Mouse (Mus musculus): ENCODE measurements at regions not wholly inside any gene's neighbourhood (a gene's known extent, or its start where the extent isn't known, plus 50 kb on each side); places are given as distances from the start of the nearest gene placed in this dataset.

DNA sequence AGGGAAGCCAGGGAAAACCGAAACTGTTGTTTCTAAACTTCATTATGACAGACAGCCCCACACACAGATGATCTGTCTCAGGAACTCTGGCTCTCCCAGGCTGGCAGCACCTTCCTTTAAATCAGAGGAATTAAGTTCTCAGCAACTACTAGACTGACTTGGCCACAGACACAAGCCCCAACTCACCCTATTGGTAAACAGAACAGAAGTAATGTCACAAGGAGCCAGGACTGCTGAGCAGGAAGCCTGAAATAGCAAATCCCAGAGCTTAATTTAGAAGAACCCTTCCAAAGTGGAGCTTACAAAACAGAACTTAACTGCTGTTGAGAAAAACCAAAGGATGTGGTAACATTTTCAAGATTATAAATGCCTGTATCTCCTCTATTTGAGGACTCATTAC is 174.8 kb downstream of the Nfkbiz start:
- no peak for DNase-seq (ENCODE audit: low spot score)

DNA sequence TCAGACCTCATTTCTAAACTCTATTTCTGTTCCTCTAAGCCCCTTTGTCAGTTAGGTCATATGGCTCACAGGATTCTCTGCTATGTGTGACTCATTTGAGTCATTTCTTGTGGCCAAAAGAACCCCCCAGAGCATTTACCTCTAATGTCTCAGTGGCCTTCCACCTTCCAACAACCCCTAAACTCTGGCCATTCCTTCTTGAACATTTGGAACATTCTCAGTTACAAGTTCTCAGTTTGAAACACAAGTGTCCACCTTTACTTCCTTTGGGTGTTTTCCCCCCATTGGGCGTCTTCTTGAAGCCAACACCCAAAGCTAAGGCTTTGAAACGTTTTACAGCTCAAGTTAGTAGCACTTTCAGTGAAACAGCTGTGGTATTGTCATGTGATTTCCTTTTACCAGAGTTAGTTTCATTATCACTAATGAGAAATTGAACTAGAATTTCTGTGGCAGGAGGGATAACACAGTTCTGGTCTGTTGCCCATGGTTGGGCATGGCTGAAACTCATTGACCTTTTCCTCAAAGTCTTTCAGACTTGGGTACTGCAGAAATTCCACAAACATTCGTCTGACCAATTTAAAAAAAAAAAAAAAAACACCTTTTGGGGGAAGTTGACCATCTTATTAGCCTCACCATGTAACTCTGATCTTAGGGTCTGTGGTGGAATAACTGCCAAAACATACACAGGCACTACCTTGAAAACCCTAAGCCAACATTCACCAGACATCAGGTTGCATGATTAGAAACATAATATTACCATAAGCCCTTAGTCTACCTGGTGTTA is 201.8 kb downstream of the Nfkbiz start:
- DNase-seq (ENCODE audit: low spot score) = no peak

DNA sequence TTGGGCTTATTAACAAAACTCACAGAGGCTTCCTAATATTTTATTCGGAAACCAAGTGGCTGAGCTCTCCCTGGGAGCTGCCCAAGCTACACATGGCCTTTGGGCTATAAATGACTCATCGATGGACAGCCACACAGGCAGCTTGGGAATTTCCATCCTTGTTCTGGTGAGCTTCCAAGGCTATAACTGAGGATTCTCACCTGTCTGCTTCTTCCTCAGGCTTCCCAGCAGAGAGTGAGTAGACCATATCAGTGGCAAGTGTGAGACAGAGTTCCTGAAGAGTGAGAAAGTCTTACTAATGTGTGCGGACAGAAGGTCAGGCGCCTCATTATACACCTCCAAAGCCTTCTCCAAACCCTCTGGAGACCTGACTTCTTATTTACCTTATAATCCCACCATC is 202.5 kb downstream of the Nfkbiz start:
- DNase-seq (ENCODE audit: low spot score) = no peak

DNA sequence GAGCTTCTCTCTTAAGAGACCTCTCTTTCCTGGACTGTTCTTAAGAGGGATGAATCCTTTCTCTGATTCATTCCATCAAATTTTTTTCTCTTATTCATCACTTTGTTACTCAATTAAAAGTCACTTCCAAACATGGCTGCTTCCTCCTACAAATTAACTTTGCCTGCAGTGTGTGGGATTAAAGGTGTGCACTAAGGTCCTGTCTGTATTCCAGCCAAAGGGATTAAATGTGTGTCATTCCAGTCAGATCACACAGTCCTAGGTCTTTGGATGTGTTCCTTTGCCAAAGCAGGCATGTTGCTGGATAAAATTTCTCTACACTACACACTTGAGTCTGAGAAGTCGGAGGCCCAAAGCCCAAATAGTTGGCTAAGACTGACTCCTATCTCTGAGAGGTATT is 204.0 kb downstream of the Nfkbiz start:
- no peak for DNase-seq (ENCODE audit: low spot score)

DNA sequence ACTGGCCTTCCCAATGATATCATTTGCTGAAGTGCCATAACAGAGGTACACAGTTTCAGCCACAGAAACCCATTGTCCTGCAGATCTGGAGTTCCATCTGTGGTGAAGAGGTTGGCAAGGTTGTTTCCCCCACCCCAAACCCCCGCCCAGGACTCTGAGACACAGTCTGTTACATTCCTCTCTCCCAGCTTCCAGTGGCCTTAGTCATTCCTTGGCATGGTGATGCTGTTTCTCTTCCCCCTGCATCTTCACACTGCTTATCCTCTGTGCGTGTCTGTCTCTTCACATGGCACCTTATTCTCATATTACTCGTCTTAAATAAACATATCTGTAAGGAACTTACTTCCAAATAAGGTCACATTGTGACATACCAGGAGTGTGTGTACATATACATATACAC is 206.5 kb downstream of the Nfkbiz start:
- no peak for DNase-seq (ENCODE audit: low spot score)

DNA sequence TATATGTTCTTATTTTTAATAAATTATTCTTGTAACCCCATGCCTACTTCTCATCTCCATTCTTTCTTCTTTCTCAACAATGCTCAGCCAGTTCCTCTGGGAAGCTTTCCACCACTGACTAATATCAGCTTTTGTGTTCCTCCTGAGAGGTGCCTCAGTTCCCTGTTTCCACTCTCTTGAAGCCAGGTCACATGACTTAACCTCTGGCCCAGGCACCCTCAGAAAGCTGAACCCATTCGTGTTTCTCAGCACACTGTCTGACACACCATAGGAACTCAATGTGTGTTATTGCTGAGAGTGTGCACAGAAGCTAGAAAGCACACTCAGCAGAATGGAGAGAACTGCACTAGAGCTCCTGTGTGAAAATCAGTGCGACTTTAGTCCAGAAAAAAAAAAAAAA is 207.1 kb downstream of the Nfkbiz start:
- DNase-seq (ENCODE audit: low spot score) = no peak

DNA sequence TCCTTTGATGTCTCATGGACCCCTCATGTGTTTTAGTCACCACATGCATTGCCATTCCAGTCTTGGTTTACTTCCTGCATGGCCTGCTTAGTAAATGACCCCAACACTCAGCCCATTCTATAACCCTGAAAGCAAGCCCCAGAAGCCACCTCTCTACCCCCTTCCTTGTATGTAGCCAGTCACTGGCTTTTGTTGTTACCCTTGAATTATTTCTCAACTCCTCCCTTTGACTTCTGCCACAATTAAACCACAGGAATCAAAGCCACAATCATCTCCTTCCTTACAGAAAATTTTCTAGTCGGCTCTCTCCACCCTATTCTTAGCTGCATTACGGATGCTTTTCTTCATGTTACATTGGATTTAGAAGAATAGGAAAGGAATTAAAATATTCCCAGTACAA is 207.7 kb downstream of the Nfkbiz start:
- no peak for DNase-seq (ENCODE audit: low spot score)

DNA sequence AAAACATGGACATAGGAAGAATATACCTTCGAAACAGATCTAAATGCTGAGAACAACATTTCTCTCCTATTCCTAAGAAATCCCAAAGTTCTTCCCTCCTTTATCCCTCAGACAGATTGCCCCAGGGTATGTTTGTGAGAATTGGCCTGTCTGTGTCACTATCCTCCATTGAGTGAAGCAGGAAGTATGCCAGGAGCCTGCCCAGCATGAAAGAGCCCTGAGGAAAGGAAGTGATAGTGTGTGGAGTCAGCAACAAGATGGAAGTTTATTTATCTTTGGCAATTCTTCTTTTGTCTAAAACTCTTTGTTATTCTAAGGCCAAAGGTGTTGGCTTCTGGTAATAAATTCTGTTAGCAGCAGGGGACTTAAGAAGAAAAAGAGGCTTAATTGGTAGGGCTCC is 211.2 kb downstream of the Nfkbiz start:
- DNase-seq (ENCODE audit: low spot score) = no peak

DNA sequence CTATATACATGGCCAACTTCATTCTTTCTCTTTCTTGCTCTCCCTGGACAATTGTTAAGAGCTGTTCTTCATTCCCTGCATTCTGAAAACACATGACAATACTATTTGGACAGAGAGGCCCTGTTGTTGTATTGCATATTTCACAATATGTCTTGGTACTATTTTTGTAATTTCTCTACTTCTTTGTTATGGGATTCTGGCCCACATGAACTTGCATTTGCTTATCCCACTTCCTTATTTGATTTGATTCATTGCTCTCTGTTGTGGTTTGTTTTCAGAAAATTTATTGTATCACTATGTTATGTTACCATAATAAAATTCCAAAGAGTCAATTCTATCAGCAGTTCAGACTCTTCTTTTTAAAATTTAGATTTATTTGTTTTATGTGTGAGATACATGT is 215.3 kb downstream of the Nfkbiz start:
- no peak for DNase-seq (ENCODE audit: low spot score)

DNA sequence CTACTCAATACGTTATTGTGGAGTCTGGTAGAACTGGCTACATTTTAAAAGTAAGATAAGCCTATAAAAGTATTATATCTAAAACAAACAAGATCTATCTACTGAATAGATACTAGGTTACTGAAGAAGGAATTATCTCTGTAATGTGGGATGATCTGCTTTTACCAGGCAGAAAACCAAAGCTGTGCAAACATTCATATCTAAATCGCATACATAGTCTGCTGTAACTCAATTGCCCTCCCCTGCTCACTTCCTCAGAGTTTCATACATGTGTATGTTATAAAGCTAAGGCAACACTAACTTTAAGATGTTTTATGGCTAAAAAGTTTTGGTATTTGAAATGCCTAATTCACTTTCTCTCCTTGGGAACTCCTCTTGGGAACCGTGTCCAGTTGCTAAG is 219.0 kb downstream of the Nfkbiz start:
- no peak for DNase-seq (ENCODE audit: low spot score)

DNA sequence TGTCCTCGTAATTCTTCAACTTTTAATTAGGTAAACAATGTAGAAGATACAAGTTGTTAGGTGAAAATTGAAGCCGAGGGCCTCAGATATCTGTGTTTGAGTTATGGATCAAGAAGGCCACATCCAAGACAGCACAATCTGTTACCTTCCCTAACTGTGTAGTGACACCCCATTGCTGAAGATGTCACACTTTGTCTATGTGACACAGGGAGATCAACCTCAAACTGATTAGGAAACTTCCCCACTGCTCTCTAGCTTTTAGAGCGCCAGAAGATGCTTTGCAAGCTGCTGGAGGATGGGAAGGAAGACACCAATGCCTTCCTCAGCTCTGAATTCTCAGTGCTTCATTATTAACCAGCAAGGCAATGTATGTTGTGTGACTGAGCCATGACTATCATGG is 220.7 kb downstream of the Nfkbiz start:
- DNase-seq (ENCODE audit: low spot score) = no peak

DNA sequence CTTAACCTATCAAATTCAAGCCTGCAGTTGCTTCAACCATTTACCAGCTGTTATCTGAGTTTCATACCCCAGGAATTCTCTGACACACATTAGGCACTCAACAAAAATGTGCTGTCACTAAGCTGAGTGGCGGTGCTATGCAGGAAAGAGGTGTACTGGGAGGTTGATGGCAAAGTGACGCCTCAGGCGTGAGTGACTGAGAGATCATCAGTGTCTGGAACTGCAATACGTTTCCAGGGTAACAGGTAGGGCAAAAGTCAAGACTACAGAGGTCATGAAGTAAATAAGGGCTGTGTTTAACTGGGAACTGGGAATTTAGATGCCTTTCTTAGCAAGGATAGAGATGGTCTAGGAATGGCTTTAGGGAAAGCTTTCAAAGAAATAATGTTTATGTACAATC is 221.2 kb downstream of the Nfkbiz start:
- no peak for DNase-seq (ENCODE audit: low spot score)

DNA sequence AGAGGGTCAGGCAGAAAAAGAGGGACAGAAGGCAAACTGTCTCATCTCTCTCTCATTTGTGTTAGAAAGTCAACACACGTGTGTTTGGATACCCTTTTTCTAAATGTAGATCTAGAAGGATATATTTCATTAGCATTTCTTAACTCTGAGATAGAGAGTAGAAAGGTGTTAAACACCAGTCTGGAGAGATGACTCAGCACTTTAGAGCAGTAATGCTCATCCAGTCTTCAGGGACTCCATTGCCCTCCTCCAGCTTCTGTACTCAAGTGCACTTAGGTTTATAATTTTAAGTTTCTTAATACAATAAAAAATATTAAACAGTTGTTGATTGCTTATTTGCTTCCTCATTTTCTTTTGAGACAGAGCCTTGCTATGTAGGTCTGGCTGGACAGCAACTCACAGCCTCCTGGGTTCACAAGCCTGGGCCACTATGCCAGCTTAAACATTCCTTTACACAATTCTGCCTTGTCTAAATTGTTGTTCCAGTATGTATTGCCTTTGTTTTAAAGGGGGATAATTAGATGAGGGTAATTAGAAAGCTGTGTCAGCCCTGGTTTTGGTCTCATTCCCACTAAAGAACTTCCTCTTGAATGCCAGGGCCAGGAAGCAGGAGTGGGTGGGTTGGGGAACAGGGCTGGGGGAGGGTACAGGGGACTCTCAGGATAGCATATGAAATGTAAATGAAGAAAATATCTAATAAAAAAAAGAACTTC is 222.1 kb downstream of the Nfkbiz start:
- no peak for DNase-seq (ENCODE audit: low spot score)

DNA sequence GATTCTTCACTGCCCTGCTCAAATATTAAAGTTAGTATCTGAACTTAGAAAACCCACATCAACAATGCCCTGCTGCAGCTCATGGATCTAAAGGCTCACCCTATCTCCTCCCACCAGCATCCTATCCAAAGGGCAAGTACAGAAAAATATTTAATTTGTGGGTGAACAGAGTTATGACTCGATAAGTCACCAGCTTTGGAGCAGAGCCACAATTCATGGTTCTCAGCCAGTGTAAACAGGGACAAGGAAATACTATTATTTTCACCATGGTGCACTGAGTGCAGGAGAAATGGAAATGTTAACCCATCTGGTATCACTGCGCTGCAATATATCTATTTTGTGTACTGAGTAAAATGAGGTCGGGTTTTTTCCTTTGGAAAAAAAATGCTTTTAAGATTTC is 225.8 kb downstream of the Nfkbiz start:
- DNase-seq (ENCODE audit: low spot score) = no peak

DNA sequence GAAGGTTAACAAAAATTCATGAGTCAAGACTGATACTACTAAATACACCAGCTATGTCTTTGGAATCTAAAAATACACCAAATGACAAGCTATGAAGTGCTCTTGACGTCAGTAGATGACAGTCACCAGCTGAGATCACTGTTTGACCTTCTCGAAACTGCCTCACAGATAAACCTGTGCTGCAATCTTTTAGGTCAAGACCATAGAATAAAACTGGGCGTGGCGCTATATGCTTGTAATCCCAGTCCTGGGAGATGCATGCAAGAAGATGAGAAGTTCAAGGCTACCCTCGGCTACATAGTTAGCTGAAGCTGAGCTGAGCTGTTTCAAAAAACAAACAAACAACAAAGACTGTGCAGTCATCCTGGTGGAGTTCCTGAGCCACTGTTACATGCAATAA is 226.7 kb downstream of the Nfkbiz start:
- no peak for DNase-seq (ENCODE audit: low spot score)

DNA sequence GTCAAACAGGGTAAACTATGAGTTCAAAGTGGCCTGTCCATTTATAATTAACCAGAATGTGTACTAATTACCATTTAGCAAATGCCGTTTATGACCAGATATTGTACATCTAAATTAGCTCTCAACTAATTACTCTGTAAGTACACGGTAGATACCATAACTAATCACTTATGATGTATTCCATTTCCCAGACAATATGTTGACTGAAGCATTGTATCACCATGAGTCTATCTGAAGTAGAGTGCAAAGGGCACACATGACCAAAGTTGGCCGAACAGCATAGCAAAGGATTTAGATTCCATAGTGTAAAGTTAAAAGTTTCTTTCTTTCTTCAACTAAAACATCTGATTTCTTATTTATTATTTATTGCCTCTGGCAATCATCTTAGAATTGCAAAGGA is 227.5 kb downstream of the Nfkbiz start:
- no peak for DNase-seq (ENCODE audit: low spot score)

DNA sequence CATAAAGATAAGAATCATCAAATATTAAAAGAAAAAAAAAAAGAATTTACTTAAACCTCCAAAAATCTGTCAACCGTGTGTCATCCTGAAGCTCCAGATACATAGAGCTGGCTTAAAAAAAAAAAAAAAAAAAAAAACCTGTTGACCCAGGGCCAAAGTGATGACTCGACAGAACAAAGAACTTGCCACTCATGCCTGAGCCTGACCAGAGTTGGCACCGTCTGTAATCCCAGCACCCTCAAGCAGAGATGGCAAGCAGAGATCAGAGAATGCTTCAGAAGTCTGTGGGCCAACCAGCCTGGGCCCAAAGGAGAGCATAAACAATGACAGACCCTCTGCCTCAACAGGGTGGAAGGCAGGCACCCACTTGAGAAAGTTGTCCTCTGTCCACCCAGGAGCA is 230.3 kb downstream of the Nfkbiz start:
- DNase-seq (ENCODE audit: low spot score) = no peak

DNA sequence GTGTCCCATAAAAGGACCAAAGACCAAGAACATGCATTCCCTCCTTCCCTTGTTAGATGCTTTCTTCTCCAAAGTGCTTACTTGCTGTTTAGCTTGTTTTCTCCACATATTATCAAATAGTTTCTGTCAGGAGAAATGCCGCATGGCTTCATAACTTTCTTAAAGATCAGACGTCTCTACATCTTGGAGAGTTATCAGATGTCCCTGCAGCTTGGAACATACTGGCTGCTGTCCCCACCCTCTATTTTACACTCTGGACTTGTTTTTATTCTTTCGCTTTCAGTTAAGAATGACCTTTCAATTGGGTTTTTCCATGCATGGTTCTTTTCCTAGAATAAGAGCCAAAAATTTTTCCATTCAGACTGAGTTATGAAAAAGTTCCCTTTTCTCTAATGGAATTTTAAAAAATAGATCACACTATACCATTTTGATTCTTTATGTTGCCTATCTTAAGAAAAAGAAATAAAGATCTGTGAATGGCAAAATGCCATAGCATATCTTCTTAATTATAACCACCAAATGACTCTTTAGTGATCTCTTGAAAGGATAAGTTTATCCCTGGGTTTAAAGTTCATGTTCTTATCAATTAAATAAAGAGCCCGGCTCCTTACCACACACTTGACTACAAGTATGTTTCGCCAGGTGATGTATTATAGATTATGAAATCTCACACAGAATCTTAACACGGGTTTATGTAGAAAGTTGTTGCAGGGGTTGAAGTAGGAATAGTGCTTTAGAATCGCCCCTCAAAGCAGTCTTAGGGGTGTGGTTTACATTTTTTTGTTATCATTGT is 232.1 kb downstream of the Nfkbiz start:
- DNase-seq (ENCODE audit: low spot score) = no peak

DNA sequence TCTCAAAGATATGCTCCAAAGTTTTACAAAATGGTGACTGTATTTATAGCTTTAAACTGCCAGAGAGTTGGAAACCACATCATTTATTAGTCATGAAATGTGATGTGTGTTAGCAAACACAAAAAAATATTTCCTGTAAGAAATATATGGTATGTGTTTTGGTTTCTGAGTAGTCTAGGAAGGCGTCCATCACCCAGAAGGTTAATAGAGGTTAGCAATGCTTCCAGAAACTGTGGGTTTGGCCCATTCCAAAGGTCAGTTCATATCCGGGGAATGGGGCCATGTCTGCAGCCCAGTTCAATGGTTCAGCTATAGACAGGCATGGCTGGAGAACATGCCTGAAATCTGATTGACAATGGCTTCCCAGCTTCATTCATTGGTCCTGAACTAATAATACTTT is 235.1 kb downstream of the Nfkbiz start:
- no peak for DNase-seq (ENCODE audit: low spot score)

DNA sequence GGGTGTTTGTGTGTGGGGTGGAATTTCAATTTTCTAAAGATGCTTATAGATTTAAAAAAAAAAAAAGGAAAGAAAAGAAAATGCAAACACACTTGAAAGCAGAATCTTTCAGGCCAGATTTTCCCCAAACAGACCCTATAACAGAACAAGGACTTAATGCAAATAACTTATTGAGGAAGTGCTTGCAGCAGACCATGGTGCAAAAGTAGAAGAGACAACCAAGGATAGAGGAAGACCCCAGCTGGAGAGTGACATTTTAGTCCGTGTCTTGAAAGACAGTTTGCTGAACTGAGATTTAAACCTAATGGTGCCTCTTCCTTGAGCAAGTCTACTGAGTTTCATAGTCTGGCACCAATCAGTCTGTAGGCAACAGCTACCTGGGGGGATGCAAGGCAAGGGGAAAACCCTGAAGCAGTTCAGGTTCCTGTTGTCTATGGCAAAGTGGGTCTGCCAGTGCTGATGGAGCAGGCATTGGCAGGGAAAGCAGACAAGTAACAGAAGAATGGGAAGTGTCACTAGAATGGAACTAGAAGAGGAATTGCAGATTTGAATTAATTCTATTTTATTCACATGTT is 249.2 kb downstream of the Nfkbiz start:
- DNase-seq (ENCODE audit: low spot score) = no peak

DNA sequence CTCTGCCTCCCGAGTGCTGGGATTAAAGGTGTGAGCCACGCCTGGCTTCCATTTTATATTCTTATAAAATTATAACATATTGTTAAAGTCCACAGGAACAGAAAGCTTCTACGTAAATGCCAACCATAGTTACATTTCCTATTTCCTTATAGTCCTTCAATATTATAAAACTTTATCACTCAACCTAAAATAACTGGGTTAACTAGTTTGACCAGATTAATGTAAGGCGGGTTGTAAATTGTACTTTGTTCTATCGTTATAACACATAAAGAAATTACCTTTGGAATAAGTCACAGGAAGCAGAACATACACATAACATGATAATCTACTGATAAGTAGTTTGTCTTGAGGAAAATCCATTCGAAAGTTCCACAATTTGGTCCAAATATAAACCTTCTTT is 251.6 kb downstream of the Nfkbiz start:
- DNase-seq (ENCODE audit: low spot score) = no peak

DNA sequence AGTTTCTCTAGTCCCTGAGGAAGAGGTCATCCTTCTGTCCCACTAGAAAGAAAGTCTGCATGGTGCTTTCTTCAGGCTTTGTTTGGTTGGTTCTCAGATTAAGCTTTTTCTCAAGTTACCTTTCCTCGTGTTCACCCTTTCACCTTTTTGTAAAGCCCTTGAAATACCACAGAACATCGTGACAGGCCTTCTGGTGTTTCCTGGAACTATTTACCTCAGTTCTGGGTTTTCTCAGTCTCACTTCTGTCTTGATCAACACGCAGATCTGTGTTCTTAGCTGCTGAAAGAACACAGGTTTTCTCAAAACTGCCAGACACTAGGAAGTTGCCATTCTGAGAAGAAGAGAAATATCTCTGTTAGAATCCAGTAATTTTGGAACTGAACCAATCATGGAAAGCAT is 255.8 kb downstream of the Nfkbiz start:
- DNase-seq (ENCODE audit: low spot score) = no peak

DNA sequence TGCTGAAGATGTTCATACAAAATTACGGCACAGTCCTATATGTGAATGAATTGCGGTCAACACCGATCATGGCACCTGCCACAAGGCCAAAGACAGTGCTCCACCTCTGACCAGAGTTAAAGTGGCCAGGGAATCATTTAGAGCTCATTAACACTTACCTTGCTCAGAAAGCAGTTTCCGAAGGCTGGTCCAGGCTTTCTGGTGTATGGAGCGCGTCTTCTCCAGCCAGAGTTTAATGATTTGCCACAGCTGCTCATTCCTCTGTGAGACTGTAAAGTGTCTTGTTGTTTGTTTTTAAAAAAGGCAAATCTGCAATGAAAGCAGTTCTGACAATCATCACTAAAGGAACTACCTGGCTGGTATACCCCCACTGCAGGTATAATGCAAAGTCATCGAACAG is 256.7 kb downstream of the Nfkbiz start:
- DNase-seq (ENCODE audit: low spot score) = no peak

Data from testis, postnatal 10 days (tissue).